Mouse (Mus musculus): Measurements from ENCODE around the gene Pak6. TPM values are rescaled to one million over a fixed set of nuclear protein-coding genes. Genes with fewer than 3 reads are reported as not detected.

The Pak6 gene
- polyA plus RNA-seq, 1 experiment from 2014 or later: 5.2 TPM

DNA sequence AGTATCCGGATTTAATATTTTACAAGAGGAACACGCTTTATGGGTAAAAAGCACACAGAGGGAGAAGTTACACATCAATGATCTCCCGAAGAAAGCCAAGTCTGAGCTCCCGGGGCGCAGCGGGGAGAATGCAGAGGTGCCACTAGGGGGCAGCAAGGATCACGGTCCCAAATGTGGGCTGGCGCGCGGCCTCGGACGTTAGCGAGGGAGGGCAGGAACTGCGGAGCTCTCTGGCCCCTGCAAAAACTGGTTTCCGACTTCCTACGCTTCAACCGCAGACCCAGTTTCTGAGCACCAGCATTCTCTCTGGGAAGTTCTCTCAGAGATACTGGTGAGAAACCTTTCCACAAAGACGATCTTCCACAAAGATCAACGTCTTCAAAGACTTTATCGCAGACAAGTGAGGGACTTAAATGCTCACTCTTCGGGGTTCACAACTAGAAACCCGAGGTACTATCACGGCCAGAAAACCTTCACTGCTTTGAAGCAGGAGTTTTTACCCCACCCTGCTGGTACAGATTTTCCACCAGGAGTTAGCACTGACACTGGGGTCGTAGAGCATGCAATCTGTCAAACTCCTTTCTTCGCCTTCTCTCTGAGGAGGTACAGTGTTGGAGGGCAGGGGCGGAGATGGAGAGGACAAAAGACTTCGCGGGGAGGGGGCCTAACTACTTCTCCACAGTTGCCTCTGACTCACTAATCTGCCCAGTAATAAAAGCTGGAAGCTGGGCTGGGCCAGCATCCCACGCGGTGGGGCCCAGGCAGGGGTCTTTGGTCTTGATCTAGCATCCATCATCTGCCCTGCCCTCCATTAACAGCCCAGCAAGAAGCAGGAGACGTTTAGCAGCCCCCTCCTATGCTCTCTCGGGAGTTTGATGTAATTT, 37.3 kb downstream of the Pak6 start:
- Histone ChIP-seq H3K36me3 (ENCODE audit: control insufficient read depth, insufficient read depth, low read length) (no peaks in the 10 kb centered on the region), H3K4me3 (replicated peaks; ENCODE audit: low read length) (peak overlapping the region; percentile 32), H3K4me2 (ENCODE audit: low read depth, low read length) (peak overlapping the region; percentile 45), H3K27ac (ENCODE audit: low read length) (no peak overlapping the region), H3K4me1 (ENCODE audit: control insufficient read depth, insufficient read depth, low read length) (peaks cover 34% of the 10 kb centered on the region), H3K9me3 (replicated peaks; ENCODE audit: control insufficient read depth, low read length) (no peaks in the 10 kb centered on the region), H3K27me3 (ENCODE audit: control insufficient read depth, insufficient read depth, low read length) (peaks cover 59% of the 10 kb centered on the region), H3K9ac (ENCODE audit: low read length) (peak overlapping the region; percentile 6; the same call in 1 of the 2 replicates)
- no peak for ATAC-seq (ENCODE audit: insufficient read depth, low FRiP score)
- WGBS: 3% methylated on average over 32 of the region's 32 CpGs

DNA sequence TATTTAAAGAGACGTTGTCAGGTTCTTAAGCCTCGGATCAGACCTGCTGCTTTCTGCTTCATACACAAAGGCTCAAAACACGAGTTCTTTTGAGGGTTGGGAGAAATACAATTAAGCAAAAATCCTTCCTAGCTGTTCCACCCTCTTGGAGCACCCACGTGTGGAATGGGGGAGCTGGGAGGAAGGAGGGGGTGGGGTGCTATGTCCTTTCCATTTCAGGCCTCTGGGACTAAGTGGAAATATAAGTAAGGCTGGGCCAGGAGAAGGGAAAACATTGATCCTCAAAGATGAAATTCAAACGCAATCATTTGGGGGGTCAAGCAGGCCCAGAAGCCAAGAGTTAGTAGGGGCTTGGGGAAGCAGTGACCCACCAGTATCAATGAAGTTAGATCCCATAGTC, 38.1 kb downstream of the Pak6 start:
- H3K4me2 ChIP-seq (ENCODE audit: low read depth, low read length): no peak overlapping the region
- 18% methylated on average over 5 of the region's 5 CpGs for WGBS

GRCm38 (mm10) chr2:118701971-118702882, 39.1 kb downstream of the Pak6 start:
- Histone ChIP-seq H3K4me3 (replicated peaks; ENCODE audit: low read length) (peak overlapping the region; percentile 51), H3K27ac (ENCODE audit: low read length) (no peak overlapping the region), H3K36me3 (ENCODE audit: control insufficient read depth, insufficient read depth, low read length) (no peaks in the 10 kb centered on the region), H3K4me1 (ENCODE audit: control insufficient read depth, insufficient read depth, low read length) (peaks cover 28% of the 10 kb centered on the region), H3K9me3 (replicated peaks; ENCODE audit: control insufficient read depth, low read length) (no peaks in the 10 kb centered on the region), H3K27me3 (ENCODE audit: control insufficient read depth, insufficient read depth, low read length) (peaks cover 73% of the 10 kb centered on the region), H3K4me2 (ENCODE audit: low read depth, low read length) (peak overlapping the region; percentile 81), H3K9ac (ENCODE audit: low read length) (peak overlapping the region; percentile 56; the same call in 1 of the 2 replicates)
- WGBS: 9% methylated on average over 51 of the region's 51 CpGs
- no peak for ATAC-seq (ENCODE audit: insufficient read depth, low FRiP score)

More for the DNA sequence above, 38.1 kb downstream of the Pak6 start:
- no peak overlapping the region for H3K4me3 ChIP-seq (replicated peaks; ENCODE audit: low read length)
- no peak overlapping the region for H3K9ac ChIP-seq (ENCODE audit: low read length)
- peaks cover 34% of the 10 kb centered on the region for H3K4me1 ChIP-seq (ENCODE audit: control insufficient read depth, insufficient read depth, low read length)
- no peaks in the 10 kb centered on the region for H3K9me3 ChIP-seq (replicated peaks; ENCODE audit: control insufficient read depth, low read length)
- peaks cover 64% of the 10 kb centered on the region for H3K27me3 ChIP-seq (ENCODE audit: control insufficient read depth, insufficient read depth, low read length)
- ATAC-seq (ENCODE audit: insufficient read depth, low FRiP score): no peak
- no peaks in the 10 kb centered on the region for H3K36me3 ChIP-seq (ENCODE audit: control insufficient read depth, insufficient read depth, low read length)
- H3K27ac ChIP-seq (ENCODE audit: low read length): no peak overlapping the region

DNA sequence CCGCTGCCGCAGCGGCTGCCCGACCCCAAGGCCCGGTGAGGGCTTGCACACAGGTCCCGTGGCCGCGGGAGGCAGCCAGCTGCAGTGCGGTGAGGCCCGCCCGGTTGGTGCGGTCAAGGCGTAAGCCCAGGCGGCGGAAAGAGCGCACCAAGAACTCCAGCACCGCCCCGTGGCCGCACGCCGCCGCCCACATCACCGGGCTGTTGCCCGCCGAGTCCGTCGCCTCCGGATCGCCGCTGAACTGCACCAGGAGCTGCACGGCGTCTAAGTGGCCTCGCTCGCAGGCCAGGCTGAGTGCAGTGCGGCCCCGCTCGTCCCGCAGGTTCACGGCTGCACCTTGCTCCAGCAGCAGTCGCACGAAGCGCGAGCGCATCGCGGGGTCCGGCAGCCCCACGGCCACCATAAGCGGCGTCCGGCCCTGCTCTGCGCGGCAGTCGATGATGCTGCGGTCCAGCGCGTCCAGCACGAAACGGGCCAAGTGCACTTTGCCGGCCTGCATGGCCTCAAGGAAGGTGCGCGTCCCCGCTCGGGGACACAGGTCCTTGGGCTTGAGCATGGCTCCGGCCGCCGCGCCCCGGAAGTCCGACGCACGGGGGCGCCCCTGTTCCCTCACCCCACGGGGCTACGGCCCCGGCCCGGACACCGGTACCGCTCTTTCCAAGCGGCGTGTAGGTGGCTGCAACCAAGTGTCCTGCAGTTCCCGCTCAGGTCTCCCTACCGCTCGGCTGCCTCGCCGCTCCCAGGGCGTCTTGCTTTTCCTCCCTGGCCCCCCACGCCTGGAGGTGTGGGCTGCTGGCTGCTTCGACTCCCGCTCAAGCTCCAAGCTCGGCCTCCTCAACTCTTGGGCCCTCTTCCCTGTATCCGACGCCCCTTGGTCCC, 40.0 kb downstream of the Pak6 start:
- H3K27me3 ChIP-seq (ENCODE audit: control insufficient read depth, insufficient read depth, low read length): peaks cover 81% of the 10 kb centered on the region

GRCm38 (mm10) chr2:118703913-118704730, 41.0 kb downstream of the Pak6 start, which contains the start of gene Ankrd63:
Ankrd63 (minus strand) TSS chr2:118703963.
- Histone ChIP-seq H3K9me3 (replicated peaks; ENCODE audit: control insufficient read depth, low read length) (no peaks in the 10 kb centered on the region), H3K4me3 (replicated peaks; ENCODE audit: low read length) (peak within 1 kb of the TSS; percentile 51), H3K9ac (ENCODE audit: low read length) (peak within 1 kb of the TSS; percentile 56), H3K36me3 (ENCODE audit: control insufficient read depth, insufficient read depth, low read length) (no peaks in the 10 kb centered on the region), H3K27me3 (ENCODE audit: control insufficient read depth, insufficient read depth, low read length) (peaks cover 90% of the 10 kb centered on the region), H3K4me2 (ENCODE audit: low read depth, low read length) (peak within 1 kb of the TSS; percentile 81), H3K27ac (ENCODE audit: low read length) (no peak within 1 kb of the TSS), H3K4me1 (ENCODE audit: control insufficient read depth, insufficient read depth, low read length) (peaks cover 23% of the 10 kb centered on the region)
- 2% methylated on average over 48 of the region's 50 CpGs for WGBS
- ATAC-seq (ENCODE audit: insufficient read depth, low FRiP score): no peak

More for the DNA sequence above, 40.0 kb downstream of the Pak6 start:
- H3K36me3 ChIP-seq (ENCODE audit: control insufficient read depth, insufficient read depth, low read length): no peaks in the 10 kb centered on the region
- under 1% methylated on average over 92 of the region's 93 CpGs for WGBS
- ATAC-seq (ENCODE audit: insufficient read depth, low FRiP score): 0 out of 2 replicates have a peak, but pooled peaks have one; percentile 19
- H3K4me2 ChIP-seq (ENCODE audit: low read depth, low read length): peak overlapping the region; percentile 81
- peak overlapping the region; percentile 51 for H3K4me3 ChIP-seq (replicated peaks; ENCODE audit: low read length)
- peak overlapping the region; percentile 56 for H3K9ac ChIP-seq (ENCODE audit: low read length)
- H3K9me3 ChIP-seq (replicated peaks; ENCODE audit: control insufficient read depth, low read length): no peaks in the 10 kb centered on the region
- H3K4me1 ChIP-seq (ENCODE audit: control insufficient read depth, insufficient read depth, low read length): peaks cover 24% of the 10 kb centered on the region
- no peak overlapping the region for H3K27ac ChIP-seq (ENCODE audit: low read length)

- peaks cover 96% of the 10 kb centered on the region for H3K27me3 ChIP-seq (ENCODE audit: control insufficient read depth, insufficient read depth, low read length)
- WGBS: 11% methylated on average over 6 of the region's 6 CpGs
These were observed 43.3 kb downstream of the Pak6 start for GRCm38 (mm10) chr2:118706436-118706835.

DNA sequence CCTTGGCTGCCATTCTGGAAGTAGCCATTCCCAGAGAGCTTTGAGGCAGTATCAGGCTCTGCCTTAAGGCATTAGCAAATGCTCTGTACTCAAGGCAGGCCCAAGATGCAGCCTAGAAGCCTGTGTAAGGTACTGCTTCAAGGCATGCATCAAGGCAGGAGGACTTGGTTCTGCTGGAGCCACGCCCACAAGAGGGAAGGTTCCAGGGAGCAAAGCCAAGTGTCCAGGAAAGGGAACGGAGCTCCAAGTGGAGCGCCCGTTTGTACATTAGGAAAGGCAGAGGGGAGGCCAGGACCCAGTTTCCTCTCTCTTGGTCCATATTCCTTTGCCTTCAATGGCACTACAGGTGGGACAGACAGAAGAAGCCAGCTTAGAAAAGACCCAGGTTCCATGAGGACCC, 45.4 kb downstream of the Pak6 start:
- Histone ChIP-seq H3K4me3 (replicated peaks; ENCODE audit: low read length) (no peak overlapping the region), H3K36me3 (ENCODE audit: control insufficient read depth, insufficient read depth, low read length) (no peaks in the 10 kb centered on the region), H3K4me2 (ENCODE audit: low read depth, low read length) (no peak overlapping the region), H3K27me3 (ENCODE audit: control insufficient read depth, insufficient read depth, low read length) (peaks cover 90% of the 10 kb centered on the region), H3K4me1 (ENCODE audit: control insufficient read depth, insufficient read depth, low read length) (peaks cover 24% of the 10 kb centered on the region), H3K27ac (ENCODE audit: low read length) (no peak overlapping the region), H3K9ac (ENCODE audit: low read length) (no peak overlapping the region), H3K9me3 (replicated peaks; ENCODE audit: control insufficient read depth, low read length) (no peaks in the 10 kb centered on the region)
- WGBS: 77% methylated on average over 4 of the region's 4 CpGs
- no peak for ATAC-seq (ENCODE audit: insufficient read depth, low FRiP score)

More at GRCm38 (mm10) chr2:118706436-118706835, 43.3 kb downstream of the Pak6 start:
- no peaks in the 10 kb centered on the region for H3K9me3 ChIP-seq (replicated peaks; ENCODE audit: control insufficient read depth, low read length)
- no peak overlapping the region for H3K27ac ChIP-seq (ENCODE audit: low read length)
- H3K9ac ChIP-seq (ENCODE audit: low read length): no peak overlapping the region
- no peak for ATAC-seq (ENCODE audit: insufficient read depth, low FRiP score)
- H3K4me2 ChIP-seq (ENCODE audit: low read depth, low read length): no peak overlapping the region
- no peak overlapping the region for H3K4me3 ChIP-seq (replicated peaks; ENCODE audit: low read length)
- peaks cover 33% of the 10 kb centered on the region for H3K4me1 ChIP-seq (ENCODE audit: control insufficient read depth, insufficient read depth, low read length)
- no peaks in the 10 kb centered on the region for H3K36me3 ChIP-seq (ENCODE audit: control insufficient read depth, insufficient read depth, low read length)

Data from stomach, embryonic 16.5 days (tissue).